Mouse (Mus musculus) spleen, adult 2 months (tissue): ENCODE measurements around the gene Ppfibp2. TPM values are rescaled to one million over a fixed set of nuclear protein-coding genes. Genes with fewer than 3 reads are reported as not detected.

Source experiments
- DNase-seq, 2 experiments: peaks; one replicate each; pipeline versions ENCODE4 v3.0.0 to v3.0.0-alpha.2; 2012 to 2021; ENCODE audit warnings: low spot score in 2 of 2, low read depth in 1 of 2
- H3K27ac ChIP-seq: fragments of 200-500 bp; 2 replicates; pipeline ENCODE4 v1.5.1; 2012; ENCODE audit warnings: low read length, inconsistent platforms; ENCODE audit not compliant: insufficient read depth
- H3K27me3 ChIP-seq: fragments of 200-500 bp; 2 replicates; pipeline ENCODE4 v1.6.1; 2012; ENCODE audit warnings: mild to moderate bottlenecking, moderate library complexity, low read length, inconsistent platforms; ENCODE audit not compliant: control insufficient read depth, insufficient read depth
- H3K36me3 ChIP-seq: fragments of 200-500 bp; 2 replicates; pipeline ENCODE4 v1.6.1; 2012; ENCODE audit warnings: mild to moderate bottlenecking, low read length, inconsistent platforms; ENCODE audit not compliant: control insufficient read depth, insufficient read depth
- H3K4me1 ChIP-seq: fragments of 200-500 bp; 2 replicates; pipeline ENCODE4 v1.6.1; 2011; ENCODE audit warnings: inconsistent platforms; ENCODE audit not compliant: control insufficient read depth, insufficient read depth, insufficient read length
- H3K4me3 ChIP-seq: fragments of 200-500 bp; 2 replicates; pipeline ENCODE4 v1.5.1; 2011; ENCODE audit warnings: mild to moderate bottlenecking, inconsistent platforms; ENCODE audit not compliant: insufficient read depth, insufficient read length; ENCODE audit errors: extremely low read depth
- CTCF ChIP-seq: fragments of 200-500 bp; IDR thresholded peaks from 2 replicates; pipeline ENCODE4 v1.5.1; 2011; ENCODE audit warnings: mild to moderate bottlenecking, inconsistent platforms; ENCODE audit not compliant: insufficient read depth, insufficient read length, insufficient replicate concordance; ENCODE audit errors: extremely low read depth
- POLR2A ChIP-seq: fragments of 200-500 bp; IDR thresholded peaks from 2 replicates; pipeline ENCODE4 v1.6.1; 2011; ENCODE audit warnings: low read depth, low read length, inconsistent platforms
- WGBS: fragments of 180-500 bp; shearing (Covaris S2); methylation state at CpG from one replicate; pipeline ENCODE4 v1.1.7; 2018; 5-methylcytosine and 5-hydroxymethylcytosine counted together
- polyA plus RNA-seq: library from polyadenylated mRNA; depleted of rRNA; stranded (reverse); fragments of >200 nt; gene quantifications from 2 replicates; pipeline ENCODE4 v1.2.3, GENCODE M21; 2012

Ppfibp2 gene
- polyA plus RNA-seq, 1 experiment: 5.5 TPM

DNA sequence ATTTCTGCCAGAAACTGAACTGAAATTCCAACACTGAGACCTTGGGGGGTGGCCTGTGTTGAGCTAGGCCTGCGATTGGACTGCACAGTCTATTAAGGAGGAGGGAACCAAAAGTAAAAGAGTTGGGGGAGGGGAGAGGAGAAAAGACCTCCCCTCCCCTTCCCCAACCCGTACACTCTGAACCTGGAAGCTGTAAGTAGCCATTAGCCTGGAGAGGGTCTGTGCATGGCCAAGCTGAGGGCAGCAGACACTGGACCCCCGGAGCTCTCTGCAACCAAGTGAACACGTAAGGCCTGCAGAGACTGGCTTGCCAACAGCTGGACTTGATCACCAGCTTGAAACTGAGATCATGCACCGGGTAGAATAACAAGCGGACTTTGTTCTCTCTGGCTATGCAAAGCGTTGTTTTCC, 27.7 kb upstream of the Ppfibp2 start, which contains the start of gene Olfml1:
Gene Olfml1, plus strand, starts transcription at position 186 of the 411 bp plus-strand sequence.
- no peak for TF ChIP-seq CTCF
- H3K4me1 ChIP-seq: no peaks in the 10 kb centered on the region
- H3K36me3 ChIP-seq: no peaks in the 10 kb centered on the region
- DNase-seq: no peak
- H3K27me3 ChIP-seq: no peaks in the 10 kb centered on the region
- H3K4me3 ChIP-seq: peak within 1 kb of the TSS; percentile 38; the same call in 1 of the 2 replicates
- H3K27ac ChIP-seq: peak within 1 kb of the TSS; percentile 28; the same call in 1 of the 2 replicates
- WGBS: 90% methylated on average over 7 of the region's 7 CpGs

DNA sequence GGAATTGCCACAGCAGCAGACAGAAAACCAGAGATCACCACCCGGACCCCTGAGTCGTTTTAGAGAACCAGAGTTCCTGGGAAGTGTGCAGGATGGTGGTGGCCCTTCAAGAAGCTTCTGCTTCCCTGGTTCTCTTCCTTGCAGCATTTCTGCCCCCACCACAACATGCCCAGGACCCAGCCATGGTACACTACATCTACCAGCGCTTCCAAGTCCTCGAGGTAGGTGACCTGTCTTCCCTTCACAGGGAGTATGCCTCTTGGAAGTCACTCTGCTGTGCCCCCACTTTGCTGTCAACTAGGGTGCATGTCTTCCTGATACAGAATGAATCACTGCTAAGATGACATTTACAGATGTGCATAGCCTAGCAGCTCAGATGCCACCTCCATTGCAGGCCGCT, 27.3 kb upstream of the Ppfibp2 start:
- no peak for TF ChIP-seq POLR2A
- no peaks in the 10 kb centered on the region for H3K4me1 ChIP-seq
- no peak for DNase-seq
- peak overlapping the region; percentile 3; the same call in 1 of the 2 replicates for H3K27ac ChIP-seq
- WGBS: 78% methylated on average over 5 of the region's 5 CpGs
- H3K27me3 ChIP-seq: no peaks in the 10 kb centered on the region
- H3K36me3 ChIP-seq: no peaks in the 10 kb centered on the region
- H3K4me3 ChIP-seq: no peak overlapping the region; the same call in 1 of the 2 replicates

DNA sequence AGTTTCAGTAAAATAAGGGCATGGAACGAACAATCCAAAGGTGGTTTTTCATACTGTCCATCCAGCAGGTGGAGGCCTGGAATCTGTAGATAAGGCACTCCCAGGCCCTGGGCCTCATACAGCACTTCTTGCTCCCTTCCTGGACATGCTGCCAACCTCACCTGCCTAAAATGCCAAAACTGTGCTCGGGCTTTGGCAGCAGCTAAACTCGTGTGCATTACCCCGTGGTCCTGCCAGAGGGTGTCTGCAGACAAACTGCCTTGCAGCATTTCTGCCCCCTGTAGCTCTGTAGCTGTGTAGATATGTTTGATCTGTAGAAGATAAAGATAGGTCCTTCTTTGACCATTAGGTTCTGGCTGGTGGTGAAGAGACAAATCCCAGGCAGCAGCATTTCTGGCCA, 26.0 kb upstream of the Ppfibp2 start:
- WGBS: 47% methylated on average over 4 of the region's 4 CpGs
- no peaks in the 10 kb centered on the region for H3K36me3 ChIP-seq
- H3K4me3 ChIP-seq: no peak overlapping the region
- no peaks in the 10 kb centered on the region for H3K27me3 ChIP-seq
- H3K27ac ChIP-seq: no peak overlapping the region
- no peak for DNase-seq
- H3K4me1 ChIP-seq: no peaks in the 10 kb centered on the region
- TF ChIP-seq CTCF (no peak), POLR2A (no peak)

DNA sequence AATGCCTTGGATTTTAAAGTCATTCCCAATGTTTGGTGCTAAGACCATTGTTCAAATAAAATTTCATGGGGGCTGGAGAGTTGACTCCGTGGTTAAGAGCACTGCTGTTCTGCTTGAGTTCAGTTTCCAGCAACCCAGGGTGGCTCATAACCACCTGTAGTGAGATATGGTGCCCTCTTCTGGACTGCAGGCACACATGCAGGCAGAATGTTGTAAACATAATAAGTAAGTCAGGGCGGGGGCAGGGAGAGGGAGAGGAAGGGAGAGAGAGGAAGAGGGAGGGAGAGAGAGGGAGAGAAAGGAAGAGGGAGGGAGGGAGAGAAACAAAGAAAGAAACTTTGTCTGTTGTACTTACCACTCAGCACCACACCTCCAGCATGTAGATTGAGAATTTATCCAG, 21.2 kb upstream of the Ppfibp2 start:
- H3K4me1 ChIP-seq: no peaks in the 10 kb centered on the region
- no peak overlapping the region for H3K4me3 ChIP-seq
- H3K27me3 ChIP-seq: no peaks in the 10 kb centered on the region
- 69% methylated on average over 2 of the region's 2 CpGs for WGBS
- DNase-seq: no peak
- no peaks in the 10 kb centered on the region for H3K36me3 ChIP-seq
- TF ChIP-seq CTCF (peak; percentile 21; the same call in 1 of the 2 replicates), POLR2A (no peak)
- H3K27ac ChIP-seq: no peak overlapping the region

DNA sequence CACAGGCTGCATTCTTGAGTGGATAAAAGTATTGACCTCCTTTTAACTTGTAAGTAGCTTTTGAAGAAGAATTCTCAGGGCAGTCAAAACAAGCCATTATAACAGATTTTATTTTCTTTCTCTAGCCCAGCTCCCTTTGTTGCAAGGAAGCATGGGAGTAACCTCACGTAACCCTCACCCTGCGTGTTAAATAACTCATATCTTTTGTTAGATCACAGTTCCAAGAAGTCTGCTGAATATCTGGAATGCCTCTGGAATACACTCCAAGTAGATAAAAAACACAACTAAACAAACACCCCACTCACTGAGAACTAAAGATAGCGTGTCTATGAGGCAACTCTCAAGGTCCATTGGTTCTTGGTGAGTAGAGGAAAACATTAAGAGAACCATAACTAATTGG, 20.7 kb upstream of the Ppfibp2 start:
- no peak for DNase-seq
- Histone ChIP-seq H3K36me3 (no peaks in the 10 kb centered on the region), H3K27me3 (no peaks in the 10 kb centered on the region), H3K4me1 (no peaks in the 10 kb centered on the region), H3K27ac (no peak overlapping the region), H3K4me3 (no peak overlapping the region)
- WGBS: 84% methylated on average over 3 of the region's 3 CpGs
- TF ChIP-seq POLR2A (no peak), CTCF (no peak)

DNA sequence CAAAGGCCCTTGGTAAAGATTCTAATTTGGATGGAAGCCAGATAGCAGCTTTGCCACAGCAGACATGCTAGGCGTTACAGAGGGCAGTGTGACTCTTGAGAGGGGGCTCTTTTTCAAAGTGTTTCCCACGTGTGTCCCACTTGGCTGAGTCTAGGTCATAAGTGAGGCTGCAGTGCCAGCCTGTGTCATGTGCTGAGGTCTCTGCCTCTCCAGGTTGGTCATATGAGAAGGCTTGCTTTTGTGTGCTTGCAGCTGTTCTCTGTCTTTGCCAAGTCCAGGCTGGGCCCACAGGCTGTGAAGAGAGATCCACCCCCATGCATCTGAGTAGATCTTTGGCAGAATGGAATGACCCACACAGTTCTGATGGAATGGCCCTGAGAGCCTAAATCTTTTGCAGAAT, 2.4 kb upstream of the Ppfibp2 start:
- TF ChIP-seq CTCF (no peak), POLR2A (no peak)
- Histone ChIP-seq H3K27ac (no peak overlapping the region), H3K4me3 (no peak overlapping the region), H3K36me3 (no peaks in the 10 kb centered on the region), H3K27me3 (no peaks in the 10 kb centered on the region), H3K4me1 (peaks cover 10% of the 10 kb centered on the region; the same call in 1 of the 2 replicates)
- 64% methylated on average over 2 of the region's 2 CpGs for WGBS
- DNase-seq: no peak

DNA sequence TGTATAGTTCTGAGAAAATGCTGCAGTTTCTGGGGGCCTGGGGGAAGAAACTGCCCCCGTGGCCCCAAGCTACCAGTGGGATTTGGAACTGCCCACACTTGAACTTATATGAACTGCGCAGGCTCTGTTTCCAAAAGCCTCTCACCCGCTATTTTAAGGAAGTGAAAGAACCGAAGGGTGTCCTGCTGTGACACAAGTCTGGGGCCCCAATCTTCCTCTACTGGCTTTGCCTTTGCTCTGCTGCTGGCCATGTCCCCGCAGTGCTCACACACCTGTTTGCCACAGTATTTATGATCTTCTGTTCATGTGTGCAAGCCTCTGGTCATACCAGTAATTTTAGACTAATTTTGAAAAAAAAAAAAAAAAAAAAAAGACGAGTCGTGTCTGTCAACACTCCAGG, 1.1 kb upstream of the Ppfibp2 start:
- Histone ChIP-seq H3K4me1 (peaks cover 10% of the 10 kb centered on the region; the same call in 1 of the 2 replicates), H3K27ac (peak overlapping the region; percentile 93), H3K4me3 (peak overlapping the region; percentile 70; the same call in 1 of the 2 replicates), H3K36me3 (no peaks in the 10 kb centered on the region), H3K27me3 (no peaks in the 10 kb centered on the region)
- peak; percentile 55 to 63 for DNase-seq
- 9% methylated on average over 7 of the region's 7 CpGs for WGBS
- TF ChIP-seq POLR2A: no peak
- no peak for TF ChIP-seq CTCF
